Mouse (Mus musculus) lung, postnatal 10 days (tissue): ENCODE results near the gene AU021092.

Experiments used
- DNase-seq: peaks from one replicate; pipeline ENCODE4 v3.0.0; 2021

The AU021092 gene

GRCm38 (mm10) chr16:5210365-5210764 is 11.7 kb downstream of the AU021092 start:
- DNase-seq: no peak

GRCm38 (mm10) chr16:5206051-5206450 is 16.0 kb downstream of the AU021092 start:
- no peak for DNase-seq

GRCm38 (mm10) chr16:5205431-5205970 is 16.6 kb downstream of the AU021092 start:
- no peak for DNase-seq

GRCm38 (mm10) chr16:5203668-5204433 is 18.2 kb downstream of the AU021092 start, which contains the start of gene Nagpa:
Gene Nagpa (minus strand): TSS chr16:5204012.
- DNase-seq: peak; percentile 85

- no peak for DNase-seq
Measured at GRCm38 (mm10) chr16:5203200-5203599, 18.9 kb downstream of the AU021092 start.

GRCm38 (mm10) chr16:5202681-5203080 is 19.4 kb downstream of the AU021092 start:
- DNase-seq: peak; percentile 76

GRCm38 (mm10) chr16:5195080-5195479 is 27.0 kb downstream of the AU021092 start:
- peak; percentile 82 for DNase-seq

- no peak for DNase-seq
Measured at GRCm38 (mm10) chr16:5186234-5186633, 35.9 kb downstream of the AU021092 start.

GRCm38 (mm10) chr16:5185691-5186090 is 36.4 kb downstream of the AU021092 start:
- no peak for DNase-seq

- DNase-seq: no peak
Measured at GRCm38 (mm10) chr16:5184956-5185355, 37.1 kb downstream of the AU021092 start.

- DNase-seq: no peak
Measured at GRCm38 (mm10) chr16:5184101-5184500, 38.0 kb downstream of the AU021092 start.

- DNase-seq: no peak
Measured at GRCm38 (mm10) chr16:5183310-5183975, 38.7 kb downstream of the AU021092 start.

GRCm38 (mm10) chr16:5172636-5173035 is 49.5 kb downstream of the AU021092 start:
- DNase-seq: peak; percentile 14

- peak; percentile 11 for DNase-seq
Measured at GRCm38 (mm10) chr16:5168829-5169228, 53.3 kb downstream of the AU021092 start.

GRCm38 (mm10) chr16:5168038-5168437 is 54.1 kb downstream of the AU021092 start:
- DNase-seq: no peak

GRCm38 (mm10) chr16:5164327-5164726 is 57.8 kb downstream of the AU021092 start:
- DNase-seq: no peak
